In genomic region chr19:34582696-34583095, GRCm38 (mm10) we compare ENCODE assay signal across 15 mouse cellular contexts. TPM values are rescaled to one million over a fixed set of nuclear protein-coding genes. Genes with fewer than 3 reads are reported as not detected.
DNase-seq lines count a peak whose midpoint lies in the region; ATAC-seq and TF ChIP-seq lines count a peak whose summit lies in the region.
"Not testable (repeated sequence)": the region's sequence is repeated elsewhere in the genome, so short reads cannot be mapped to it uniquely, and the experiment has no call there.
"Had no signal": no experiment of that assay in that cellular context is flagged by ENCODE, and none has a peak within 500 bp of the region (broad histone marks: within the 10 kb centered on the region; RNA-seq: fewer than 3 reads in every experiment).

No protein-coding gene starts in this region.

- 74% methylated on average over 2 of the region's 2 CpGs for WGBS in heart, adult 2 months
- WGBS in kidney, postnatal 0 days: 61% methylated on average over 2 of the region's 2 CpGs
- WGBS in liver, postnatal 0 days (ENCODE audit: insufficient replicate concordance): 74% methylated on average over 2 of the region's 2 CpGs
- WGBS in small intestine, adult 2 months: 70% methylated on average over 2 of the region's 2 CpGs

- not testable (repeated sequence) for TF ChIP-seq POLR2A in heart, adult 2 months (IDR thresholded peaks at IDR 0.05; ENCODE audit: insufficient read depth, low read depth, low read length); small intestine, adult 2 months (IDR thresholded peaks at IDR 0.05; ENCODE audit: low read depth, low read length)

- H3K4me2 ChIP-seq in kidney, postnatal 0 days (ENCODE audit: low read length); liver, postnatal 0 days (ENCODE audit: low read depth, low read length): not testable (repeated sequence)

- not testable (repeated sequence) for H3K27me3 ChIP-seq in Patski; heart, adult 2 months (ENCODE audit: control insufficient read depth, insufficient read depth, low read length); kidney, postnatal 0 days (ENCODE audit: insufficient read depth, low read length); liver, postnatal 0 days (ENCODE audit: insufficient read depth, low read length); small intestine, adult 2 months (ENCODE audit: control insufficient read depth, insufficient read depth, low read length)

- H3K9ac ChIP-seq in heart, adult 2 months (ENCODE audit: low read depth, low read length); kidney, postnatal 0 days (ENCODE audit: low read depth, low read length); liver, postnatal 0 days (replicated peaks): not testable (repeated sequence)

- H3K4me3 ChIP-seq in heart, adult 2 months; kidney, postnatal 0 days (replicated peaks; ENCODE audit: low read depth, low read length); liver, postnatal 0 days (ENCODE audit: low read depth, low read length); small intestine, adult 2 months (ENCODE audit: low read depth, low read length): not testable (repeated sequence)

- not testable (repeated sequence) for H3K79me2 ChIP-seq in heart, adult 2 months (replicated peaks; ENCODE audit: control insufficient read depth, insufficient read depth, low read length)

- in situ Hi-C loops in Patski (cut with MboI; ENCODE audit: low pct_unique_long_range_greater_than_20kb): not testable (repeated sequence)

- POLR2A ChIA-PET in Patski (lab: Charles Lee): interaction anchor here (1.1 kb wide), 1 partner anchor 253 kb away, joined by 4 read pairs; no protein-coding TSS in a partner anchor

- not testable (repeated sequence) for TF ChIP-seq CTCF in Patski (IDR thresholded peaks at IDR 0.05); heart, adult 2 months (IDR thresholded peaks at IDR 0.05); kidney, postnatal 0 days (IDR thresholded peaks at IDR 0.05; ENCODE audit: low read depth); liver, postnatal 0 days (IDR thresholded peaks at IDR 0.05; ENCODE audit: low read depth); small intestine, adult 2 months (IDR thresholded peaks at IDR 0.05; ENCODE audit: extremely low read depth, insufficient read length, insufficient replicate concordance, low read depth, low read length)

- not testable (repeated sequence) for TF ChIP-seq EP300 in heart, adult 2 months (IDR thresholded peaks at IDR 0.05; ENCODE audit: insufficient read depth, low read depth, low read length); liver, postnatal 0 days (IDR thresholded peaks at IDR 0.05; ENCODE audit: low read depth)

- CTCF ChIA-PET in Patski (lab: Charles Lee): interaction anchor here (1.5 kb wide), 1 partner anchor 32 kb away, joined by 3 read pairs; the partner anchor contains the start of gene Ifit2

- H3K36me3 ChIP-seq in heart, adult 2 months (ENCODE audit: control insufficient read depth, insufficient read depth, low read length); kidney, postnatal 0 days (ENCODE audit: insufficient read depth, low read length); liver, postnatal 0 days (replicated peaks; ENCODE audit: insufficient read depth, low read length); small intestine, adult 2 months (ENCODE audit: control insufficient read depth, insufficient read depth, low read length): not testable (repeated sequence)

- intact Hi-C loops in heart, adult 2 months (cut with DNase I): loop anchor here (1.0 to 2.0 kb wide), 2 partner anchors 24 to 30 kb away; no protein-coding TSS in a partner anchor

- H3K27ac ChIP-seq in heart, adult 2 months: peak overlapping the region; percentile 70
- peak overlapping the region; percentile 68; the same call in 1 of the 2 replicates for H3K27ac ChIP-seq in kidney, postnatal 0 days
- peak overlapping the region; percentile 23; the same call in 1 of the 2 replicates for H3K27ac ChIP-seq in liver, postnatal 0 days (ENCODE audit: low read depth)
- peak overlapping the region; percentile 90 for H3K27ac ChIP-seq in small intestine, adult 2 months (ENCODE audit: insufficient read depth, low read depth, low read length)

- DNase-seq in Patski (ENCODE audit: low read depth, low spot score); heart, adult 2 months; kidney, postnatal 0 days (ENCODE audit: low spot score); liver, postnatal 0 days: not testable (repeated sequence)

- not testable (repeated sequence) for H3K4me1 ChIP-seq in heart, adult 2 months (ENCODE audit: control insufficient read depth, insufficient read depth, low read length); kidney, postnatal 0 days (replicated peaks; ENCODE audit: insufficient read depth, low read length); liver, postnatal 0 days (ENCODE audit: insufficient read depth); small intestine, adult 2 months (ENCODE audit: control insufficient read depth, insufficient read depth, insufficient read length, low read length)

- H3K9me3 ChIP-seq in kidney, postnatal 0 days (replicated peaks; ENCODE audit: low read length); liver, postnatal 0 days (ENCODE audit: low read length): not testable (repeated sequence)

- ATAC-seq in Patski: peak; percentile 68
- 0 out of 2 replicates have a peak, but pooled peaks have one; percentile 13 for ATAC-seq in common myeloid progenitor, adult 5-6 weeks (replicated peaks; ENCODE audit: low read depth, poor library complexity, severe bottlenecking)
- peak; percentile 57 for ATAC-seq in inflammation-experienced regulatory T-cells, adult 6 months
- peak; percentile 80 for ATAC-seq in kidney, postnatal 0 days (replicated peaks; ENCODE audit: low FRiP score, low read depth)
- ATAC-seq in liver, postnatal 0 days: peak; percentile 37
- peak; percentile 81 for ATAC-seq in monocyte, adult 5-6 weeks (replicated peaks; ENCODE audit: insufficient number of reproducible peaks, low FRiP score, low TSS enrichment, poor library complexity, severe bottlenecking)

RNA-seq across cellular contexts. Expression of gene Ifit3, which starts 0.6 kb away (rescaled TPM):
- 29.7 TPM for polyA plus RNA-seq in Patski (2021)
- total RNA-seq in common myeloid progenitor, adult 5-6 weeks (2017): 1.6 TPM in 1 of 2 replicates, not detected in the other
- 1 to 10 TPM; 3.7 to 4.4 TPM for total RNA-seq in heart, adult 2 months (2021)
- polyA plus RNA-seq in heart, adult 2 months (2012; rRNA removed): 2.9 and 7.6 TPM in 2 replicates
- 10 to 100 TPM; 19.4 to 35.1 (median 26.7) TPM for polyA plus RNA-seq in inflammation-experienced regulatory T-cells, adult 6 months (2017; shearing (Covaris generic))
- 18.3 and 22.9 TPM in 2 replicates for polyA plus RNA-seq in kidney, postnatal 0 days (2015; fragmentation: Nextera tagmentation; extraction: Ambion mirVana)
- polyA plus RNA-seq in liver, postnatal 0 days (2015; fragmentation: Nextera tagmentation; extraction: Ambion mirVana): 10.1 and 11.7 TPM in 2 replicates
- total RNA-seq in monocyte, adult 5-6 weeks (2017): 11.5 to 16.9 TPM (median 15.2 TPM) in 3 replicates
- polyA plus RNA-seq in small intestine, adult 2 months (2012; rRNA removed): 0.38 and 2.7 TPM in 2 replicates

RNA-seq across cellular contexts. Expression of gene Ifit1bl1, which starts 19.1 kb away (rescaled TPM):
- polyA plus RNA-seq in Patski (2021): 0.41 TPM
- total RNA-seq in common myeloid progenitor, adult 5-6 weeks (2017): not detected in 2 replicates
- 1 to 10 TPM; 1.5 to 1.8 TPM for total RNA-seq in heart, adult 2 months (2021)
- polyA plus RNA-seq in heart, adult 2 months (2012; rRNA removed): 1.3 and 2.8 TPM in 2 replicates
- polyA plus RNA-seq in inflammation-experienced regulatory T-cells, adult 6 months (2017; shearing (Covaris generic)): 100 to 1,000 TPM in 1 of 3 experiments, 10 to 100 TPM in 2; 76.3 to 104 (median 82.1) TPM
- polyA plus RNA-seq in kidney, postnatal 0 days (2015; fragmentation: Nextera tagmentation; extraction: Ambion mirVana): 0.78 and 1.7 TPM in 2 replicates
- polyA plus RNA-seq in liver, postnatal 0 days (2015; fragmentation: Nextera tagmentation; extraction: Ambion mirVana): 0.75 TPM in 2 replicates
- total RNA-seq in monocyte, adult 5-6 weeks (2017): 1.6 to 6.7 TPM (median 6.6 TPM) in 3 replicates
- polyA plus RNA-seq in small intestine, adult 2 months (2012; rRNA removed): 6.3 and 8.4 TPM in 2 replicates
- total RNA-seq: gastrocnemius, adult 18-20 months; gastrocnemius, postnatal 25 days had no signal
- polyA plus RNA-seq: C2C12; hindbrain, embryonic 10.5 days had no signal

RNA-seq across cellular contexts. Expression of gene Ifit3b, which starts 25.1 kb away (rescaled TPM):
- polyA plus RNA-seq in Patski (2021): 9.5 TPM
- total RNA-seq in common myeloid progenitor, adult 5-6 weeks (2017): not detected in 2 replicates
- total RNA-seq in heart, adult 2 months (2021): 1 to 10 TPM; 1.2 to 1.4 TPM
- polyA plus RNA-seq in heart, adult 2 months (2012; rRNA removed): 0.90 and 2.4 TPM in 2 replicates
- 1 to 10 TPM; 4.1 to 6.7 (median 6.2) TPM for polyA plus RNA-seq in inflammation-experienced regulatory T-cells, adult 6 months (2017; shearing (Covaris generic))
- polyA plus RNA-seq in kidney, postnatal 0 days (2015; fragmentation: Nextera tagmentation; extraction: Ambion mirVana): 4.1 and 5.1 TPM in 2 replicates
- polyA plus RNA-seq in liver, postnatal 0 days (2015; fragmentation: Nextera tagmentation; extraction: Ambion mirVana): 2.2 and 2.7 TPM in 2 replicates
- 1.1 to 2.7 TPM (median 1.6 TPM) in 3 replicates for total RNA-seq in monocyte, adult 5-6 weeks (2017)
- polyA plus RNA-seq in small intestine, adult 2 months (2012; rRNA removed): 0.20 and 0.90 TPM in 2 replicates
- total RNA-seq: CH12.LX had no signal
- polyA plus RNA-seq: C2C12; embryonic facial prominence, embryonic 13.5 days; heart, embryonic 10.5 days; hindbrain, embryonic 10.5 days had no signal

RNA-seq across cellular contexts. Expression of gene Ifit2, which starts 32.2 kb away (rescaled TPM):
- polyA plus RNA-seq in Patski (2021): 26.0 TPM
- total RNA-seq in common myeloid progenitor, adult 5-6 weeks (2017): 16.7 and 22.7 TPM in 2 replicates
- 1 to 10 TPM; 3.4 to 4.2 TPM for total RNA-seq in heart, adult 2 months (2021)
- polyA plus RNA-seq in heart, adult 2 months (2012; rRNA removed): 1.8 and 5.3 TPM in 2 replicates
- 10 to 100 TPM; 21.6 to 26.7 (median 26.3) TPM for polyA plus RNA-seq in inflammation-experienced regulatory T-cells, adult 6 months (2017; shearing (Covaris generic))
- polyA plus RNA-seq in kidney, postnatal 0 days (2015; fragmentation: Nextera tagmentation; extraction: Ambion mirVana): 12.0 and 12.3 TPM in 2 replicates
- 3.5 and 3.7 TPM in 2 replicates for polyA plus RNA-seq in liver, postnatal 0 days (2015; fragmentation: Nextera tagmentation; extraction: Ambion mirVana)
- total RNA-seq in monocyte, adult 5-6 weeks (2017): 13.1 to 32.7 TPM (median 16.9 TPM) in 3 replicates
- 0.08 and 0.25 TPM in 2 replicates for polyA plus RNA-seq in small intestine, adult 2 months (2012; rRNA removed)

RNA-seq across cellular contexts. Expression of gene Lipa, which starts 55.4 kb away (rescaled TPM):
- polyA plus RNA-seq in Patski (2021): 85.1 TPM
- total RNA-seq in common myeloid progenitor, adult 5-6 weeks (2017): 21.6 and 22.7 TPM in 2 replicates
- total RNA-seq in heart, adult 2 months (2021): 10 to 100 TPM; 24.9 to 25.1 TPM
- polyA plus RNA-seq in heart, adult 2 months (2012; rRNA removed): 18.8 and 30.9 TPM in 2 replicates
- 10 to 100 TPM; 64.4 to 96.0 (median 93.8) TPM for polyA plus RNA-seq in inflammation-experienced regulatory T-cells, adult 6 months (2017; shearing (Covaris generic))
- polyA plus RNA-seq in kidney, postnatal 0 days (2015; fragmentation: Nextera tagmentation; extraction: Ambion mirVana): 48.0 and 51.4 TPM in 2 replicates
- polyA plus RNA-seq in liver, postnatal 0 days (2015; fragmentation: Nextera tagmentation; extraction: Ambion mirVana): 139 and 144 TPM in 2 replicates
- total RNA-seq in monocyte, adult 5-6 weeks (2017): 71.6 to 118 TPM (median 98.2 TPM) in 3 replicates
- 17.9 and 21.7 TPM in 2 replicates for polyA plus RNA-seq in small intestine, adult 2 months (2012; rRNA removed)

Comparison
In these comparisons a context has a peak if more than half of its experiments do, and no peak if none do; other contexts are left out.
1. ATAC-seq: peak in every context shown above with its lines; median percentile 81 in monocyte, adult 5-6 weeks; 80 in kidney, postnatal 0 days; 68 in Patski; 57 in inflammation-experienced regulatory T-cells, adult 6 months; 37 in liver, postnatal 0 days; 13 in common myeloid progenitor, adult 5-6 weeks.
2. H3K27ac ChIP-seq: peak in every context shown above with its lines; median percentile 90 in small intestine, adult 2 months; 70 in heart, adult 2 months; 68 in kidney, postnatal 0 days; 23 in liver, postnatal 0 days.